Mouse (Mus musculus): Measurements from ENCODE around the gene Palm. TPM values are rescaled to one million over a fixed set of nuclear protein-coding genes. Genes with fewer than 3 reads are reported as not detected.

The Palm gene
- total RNA-seq, 2 experiments from 2014 or later: 293 to 312 TPM

GRCm38 (mm10) chr10:79774486-79775279, 18.7 kb upstream of the Palm start:
- TF ChIP-seq CTCF (IDR thresholded peaks at IDR 0.05): peak; percentile 39
- intact Hi-C loops (cut with DNase I): no loop called here
- H3K4me3 ChIP-seq: no peak overlapping the region
- no peak for DNase-seq (ENCODE audit: extremely low spot score in 1 of 2, low spot score in 2 of 2)
- no peak overlapping the region for H3K27ac ChIP-seq

GRCm38 (mm10) chr10:79777103-79777531, 16.3 kb upstream of the Palm start, which contains the start of gene Fstl3:
Gene Fstl3, plus strand, starts transcription at chr10:79777272.
- intact Hi-C loops (cut with DNase I): no loop called here
- H3K27ac ChIP-seq: no peak within 1 kb of the TSS
- H3K4me3 ChIP-seq: peak within 1 kb of the TSS; percentile 14; the same call in 1 of the 2 replicates
- TF ChIP-seq CTCF (IDR thresholded peaks at IDR 0.05): no peak
- no peak for DNase-seq (ENCODE audit: extremely low spot score in 1 of 2, low spot score in 2 of 2)

GRCm38 (mm10) chr10:79778006-79778405, 15.4 kb upstream of the Palm start:
- DNase-seq (ENCODE audit: extremely low spot score in 1 of 2, low spot score in 2 of 2): no peak
- Histone ChIP-seq H3K27ac (no peak overlapping the region), H3K4me3 (no peak overlapping the region)
- TF ChIP-seq CTCF (IDR thresholded peaks at IDR 0.05): no peak
- intact Hi-C loops (cut with DNase I): no loop called here

GRCm38 (mm10) chr10:79779193-79779592, 14.2 kb upstream of the Palm start:
- no peak overlapping the region for H3K27ac ChIP-seq
- no peak for DNase-seq (ENCODE audit: extremely low spot score in 1 of 2, low spot score in 2 of 2)
- no peak overlapping the region for H3K4me3 ChIP-seq
- intact Hi-C loops (cut with DNase I): no loop called here
- TF ChIP-seq CTCF (IDR thresholded peaks at IDR 0.05): no peak

- DNase-seq (ENCODE audit: extremely low spot score in 1 of 2, low spot score in 2 of 2): peak; percentile 95 to 96
- Histone ChIP-seq H3K4me3 (peak overlapping the region; percentile 60), H3K27ac (peak overlapping the region; percentile 50; the same call in 1 of the 2 replicates)
- intact Hi-C loops (cut with DNase I): loop anchor here (1.0 kb wide), 1 partner anchor 13 kb away; no protein-coding TSS in a partner anchor
- peak; percentile 83 for TF ChIP-seq CTCF (IDR thresholded peaks at IDR 0.05)
These were observed 13.3 kb upstream of the Palm start for GRCm38 (mm10) chr10:79779784-79780663.

GRCm38 (mm10) chr10:79780664-79781015, 12.7 kb upstream of the Palm start:
- Histone ChIP-seq H3K27ac (0 out of 2 replicates have a peak overlapping the region, but pooled peaks have one; percentile 50), H3K4me3 (peak overlapping the region; percentile 60)
- TF ChIP-seq CTCF (IDR thresholded peaks at IDR 0.05): no peak
- DNase-seq (ENCODE audit: extremely low spot score in 1 of 2, low spot score in 2 of 2): no peak
- intact Hi-C loops (cut with DNase I): loop anchor here (1.0 kb wide), 1 partner anchor 13 kb away; no protein-coding TSS in a partner anchor

- DNase-seq (ENCODE audit: extremely low spot score in 1 of 2, low spot score in 2 of 2): no peak
- peak; percentile 27; the same call in 1 of the 2 replicates for TF ChIP-seq CTCF (IDR thresholded peaks at IDR 0.05)
- intact Hi-C loops (cut with DNase I): no loop called here
- peak overlapping the region; percentile 60 for H3K4me3 ChIP-seq
- no peak overlapping the region for H3K27ac ChIP-seq
These were observed 12.2 kb upstream of the Palm start for GRCm38 (mm10) chr10:79781139-79781538.

GRCm38 (mm10) chr10:79781956-79782355, 11.4 kb upstream of the Palm start:
- intact Hi-C loops (cut with DNase I): no loop called here
- H3K27ac ChIP-seq: no peak overlapping the region
- H3K4me3 ChIP-seq: no peak overlapping the region
- no peak for DNase-seq (ENCODE audit: extremely low spot score in 1 of 2, low spot score in 2 of 2)
- TF ChIP-seq CTCF (IDR thresholded peaks at IDR 0.05): no peak

- Histone ChIP-seq H3K4me3 (no peak overlapping the region), H3K27ac (no peak overlapping the region)
- TF ChIP-seq CTCF (IDR thresholded peaks at IDR 0.05): peak; percentile 37
- intact Hi-C loops (cut with DNase I): no loop called here
- DNase-seq (ENCODE audit: extremely low spot score in 1 of 2, low spot score in 2 of 2): no peak
These were observed 10.3 kb upstream of the Palm start for GRCm38 (mm10) chr10:79783050-79783449.

GRCm38 (mm10) chr10:79783920-79784800, 9.2 kb upstream of the Palm start:
- DNase-seq (ENCODE audit: extremely low spot score in 1 of 2, low spot score in 2 of 2): no peak

More at GRCm38 (mm10) chr10:79783920-79784800, 9.2 kb upstream of the Palm start:
- TF ChIP-seq CTCF (IDR thresholded peaks at IDR 0.05): peak; percentile 59
- H3K27ac ChIP-seq: no peak overlapping the region
- intact Hi-C loops (cut with DNase I): no loop called here
- no peak overlapping the region for H3K4me3 ChIP-seq

All from left cerebral cortex, adult 2 months (tissue).